Mouse (Mus musculus): ENCODE measurements around the gene Fgd6.
A peak's percentile ranks its signal among the peaks of the same experiment; 100 is the strongest.

The Fgd6 gene

GRCm38 (mm10) chr10:94093534-94093933, 57.7 kb downstream of the Fgd6 start:
- DNase-seq (ENCODE audit: low read depth, low spot score) = no peak

- no peak for DNase-seq (ENCODE audit: low read depth, low spot score)
Observed at GRCm38 (mm10) chr10:94095743-94096465, 60.1 kb downstream of the Fgd6 start.

GRCm38 (mm10) chr10:94097081-94097845, 61.5 kb downstream of the Fgd6 start:
- DNase-seq (ENCODE audit: low read depth, low spot score) = no peak

GRCm38 (mm10) chr10:94098100-94098499, 62.3 kb downstream of the Fgd6 start:
- DNase-seq (ENCODE audit: low read depth, low spot score) = no peak

GRCm38 (mm10) chr10:94105498-94105897, 69.7 kb downstream of the Fgd6 start:
- no peak for DNase-seq (ENCODE audit: low read depth, low spot score)

GRCm38 (mm10) chr10:94107168-94107567, 71.4 kb downstream of the Fgd6 start:
- no peak for DNase-seq (ENCODE audit: low read depth, low spot score)

- DNase-seq (ENCODE audit: low read depth, low spot score) = no peak
Observed at GRCm38 (mm10) chr10:94107607-94108006, 71.8 kb downstream of the Fgd6 start.

GRCm38 (mm10) chr10:94108791-94109190, 73.0 kb downstream of the Fgd6 start:
- DNase-seq (ENCODE audit: low read depth, low spot score) = no peak

GRCm38 (mm10) chr10:94110834-94111754, 75.3 kb downstream of the Fgd6 start:
- DNase-seq (ENCODE audit: low read depth, low spot score) = no peak

- DNase-seq (ENCODE audit: low read depth, low spot score) = no peak
Observed at GRCm38 (mm10) chr10:94112207-94112606, 76.4 kb downstream of the Fgd6 start.

- DNase-seq (ENCODE audit: low read depth, low spot score) = peak; percentile 36
Observed at GRCm38 (mm10) chr10:94115893-94116599, 80.2 kb downstream of the Fgd6 start.

- DNase-seq (ENCODE audit: low read depth, low spot score) = no peak
Observed at GRCm38 (mm10) chr10:94116781-94117340, 81.1 kb downstream of the Fgd6 start.

- no peak for DNase-seq (ENCODE audit: low read depth, low spot score)
Observed at GRCm38 (mm10) chr10:94117916-94118315, 82.1 kb downstream of the Fgd6 start.

GRCm38 (mm10) chr10:94118993-94119392, 83.2 kb downstream of the Fgd6 start:
- no peak for DNase-seq (ENCODE audit: low read depth, low spot score)

GRCm38 (mm10) chr10:94120676-94121075, 84.9 kb downstream of the Fgd6 start:
- no peak for DNase-seq (ENCODE audit: low read depth, low spot score)

GRCm38 (mm10) chr10:94122595-94122994, 86.8 kb downstream of the Fgd6 start:
- DNase-seq (ENCODE audit: low read depth, low spot score) = no peak

GRCm38 (mm10) chr10:94123581-94123980, 87.8 kb downstream of the Fgd6 start:
- no peak for DNase-seq (ENCODE audit: low read depth, low spot score)

- DNase-seq (ENCODE audit: low read depth, low spot score) = no peak
Observed at GRCm38 (mm10) chr10:94124376-94124775, 88.6 kb downstream of the Fgd6 start.

GRCm38 (mm10) chr10:94129680-94130119, 93.9 kb downstream of the Fgd6 start:
- DNase-seq (ENCODE audit: low read depth, low spot score) = peak; percentile 94

- no peak for DNase-seq (ENCODE audit: low read depth, low spot score)
Observed at GRCm38 (mm10) chr10:94133081-94133480, 97.3 kb downstream of the Fgd6 start.

- peak; percentile 44 for DNase-seq (ENCODE audit: low read depth, low spot score)
Observed at GRCm38 (mm10) chr10:94133674-94134073, 97.9 kb downstream of the Fgd6 start.
